Mouse (Mus musculus): ENCODE measurements around the gene Xylt1. TPM values are rescaled to one million over a fixed set of nuclear protein-coding genes. Genes with fewer than 3 reads are reported as not detected.
A peak's percentile ranks its signal among the peaks of the same experiment; 100 is the strongest.

The Xylt1 gene
- polyA plus RNA-seq, 1 experiment from 2014 or later: 0.20 TPM

DNA sequence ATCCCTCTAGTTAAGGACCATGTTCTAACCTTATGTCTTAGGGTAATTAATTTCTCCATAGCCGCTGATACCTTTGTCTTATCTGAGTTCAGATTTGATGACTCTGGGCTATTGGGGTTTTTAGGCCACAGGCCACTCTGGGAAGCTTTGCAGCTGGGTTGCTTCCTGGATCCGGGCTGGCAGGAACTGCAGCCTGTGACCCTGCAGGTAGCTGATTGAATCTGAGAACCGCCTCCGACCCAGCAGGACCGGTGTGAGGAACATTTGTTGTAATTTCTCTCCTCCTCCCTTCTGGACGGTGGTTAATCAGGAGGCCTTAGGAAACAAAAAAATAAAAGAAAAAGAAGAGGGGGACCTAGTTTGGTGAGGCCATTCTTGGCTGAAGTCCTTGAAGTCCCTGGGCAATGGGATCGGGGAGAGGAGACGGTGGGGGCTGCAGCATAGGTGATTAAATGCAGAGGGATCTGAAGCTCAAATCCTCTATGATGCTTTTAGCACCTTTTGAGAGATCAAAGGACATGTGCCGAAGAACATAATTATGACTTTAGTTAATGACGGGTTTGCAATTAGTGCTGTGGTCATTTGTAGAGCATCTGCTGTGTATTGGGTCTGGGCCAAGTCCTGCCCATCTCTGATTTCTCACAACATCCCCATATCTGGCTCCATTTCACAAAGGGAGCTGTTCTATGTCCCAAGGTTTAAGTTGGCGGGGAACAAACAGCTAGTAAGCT, 40.2 kb downstream of the Xylt1 start:
- no peak for ATAC-seq (ENCODE audit: low read depth)
- no peak overlapping the region for H3K4me2 ChIP-seq

DNA sequence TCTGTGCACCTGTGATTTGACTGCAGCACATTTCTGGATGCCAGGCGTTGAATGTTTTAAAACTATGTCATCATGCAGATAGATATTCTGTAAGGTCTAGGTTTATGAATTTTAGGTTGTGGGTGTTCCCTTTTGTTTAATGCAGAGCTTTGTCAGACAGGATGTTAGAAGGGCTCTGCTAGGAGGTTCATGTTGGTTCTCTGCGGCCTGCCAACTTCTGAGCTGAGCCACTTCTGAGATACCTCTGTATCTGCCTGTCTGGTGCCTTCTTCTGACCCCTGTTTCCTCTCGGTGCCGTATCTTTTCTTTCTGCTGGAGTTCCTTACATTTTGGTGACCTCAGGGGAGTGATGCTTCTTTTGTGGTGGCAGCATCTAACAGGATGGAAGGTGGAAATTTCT, 44.1 kb downstream of the Xylt1 start:
- no peak overlapping the region for H3K4me3 ChIP-seq (replicated peaks)
- 0 out of 2 replicates have a peak, but pooled peaks cover 5% of the 10 kb centered on the region for H3K4me1 ChIP-seq (replicated peaks)
- no peaks in the 10 kb centered on the region for H3K9me3 ChIP-seq (replicated peaks)
- no peak overlapping the region for H3K9ac ChIP-seq
- ATAC-seq (ENCODE audit: low read depth) (no peak), DNase-seq (no peak)
- H3K36me3 ChIP-seq: no peaks in the 10 kb centered on the region
- no peak overlapping the region for H3K27ac ChIP-seq
- no peak overlapping the region for H3K4me2 ChIP-seq
- 70% methylated on average over 4 of the region's 4 CpGs for WGBS (ENCODE audit: insufficient replicate concordance)
- no peaks in the 10 kb centered on the region for H3K27me3 ChIP-seq

More for the DNA sequence above, 40.2 kb downstream of the Xylt1 start:
- no peak for DNase-seq
- Histone ChIP-seq H3K9me3 (replicated peaks) (no peaks in the 10 kb centered on the region), H3K9ac (no peak overlapping the region), H3K27ac (no peak overlapping the region), H3K4me3 (replicated peaks) (no peak overlapping the region), H3K4me1 (replicated peaks) (no peaks in the 10 kb centered on the region), H3K27me3 (no peaks in the 10 kb centered on the region), H3K36me3 (no peaks in the 10 kb centered on the region)
- WGBS (ENCODE audit: insufficient replicate concordance): 57% methylated on average over 11 of the region's 11 CpGs

GRCm38 (mm10) chr7:117426366-117426765, 45.6 kb downstream of the Xylt1 start:
- H3K9me3 ChIP-seq (replicated peaks): no peaks in the 10 kb centered on the region
- H3K27me3 ChIP-seq: no peaks in the 10 kb centered on the region
- ATAC-seq (ENCODE audit: low read depth) (no peak), DNase-seq (no peak)
- WGBS (ENCODE audit: insufficient replicate concordance): 63% methylated on average over 4 of the region's 4 CpGs
- peaks cover 5% of the 10 kb centered on the region; the same call in 1 of the 2 replicates for H3K4me1 ChIP-seq (replicated peaks)
- H3K4me2 ChIP-seq: no peak overlapping the region
- no peak overlapping the region for H3K4me3 ChIP-seq (replicated peaks)
- no peaks in the 10 kb centered on the region for H3K36me3 ChIP-seq
- H3K27ac ChIP-seq: no peak overlapping the region
- no peak overlapping the region for H3K9ac ChIP-seq

GRCm38 (mm10) chr7:117428690-117429224, 48.0 kb downstream of the Xylt1 start:
- Histone ChIP-seq H3K27ac (no peak overlapping the region), H3K27me3 (no peaks in the 10 kb centered on the region), H3K36me3 (no peaks in the 10 kb centered on the region), H3K9me3 (replicated peaks) (no peaks in the 10 kb centered on the region), H3K4me2 (no peak overlapping the region), H3K4me1 (replicated peaks) (peaks cover 5% of the 10 kb centered on the region; the same call in 1 of the 2 replicates), H3K4me3 (replicated peaks) (no peak overlapping the region), H3K9ac (no peak overlapping the region)
- 32% methylated on average over 8 of the region's 8 CpGs for WGBS (ENCODE audit: insufficient replicate concordance)
- ATAC-seq (ENCODE audit: low read depth): no peak
- peak; percentile 1 for DNase-seq

DNA sequence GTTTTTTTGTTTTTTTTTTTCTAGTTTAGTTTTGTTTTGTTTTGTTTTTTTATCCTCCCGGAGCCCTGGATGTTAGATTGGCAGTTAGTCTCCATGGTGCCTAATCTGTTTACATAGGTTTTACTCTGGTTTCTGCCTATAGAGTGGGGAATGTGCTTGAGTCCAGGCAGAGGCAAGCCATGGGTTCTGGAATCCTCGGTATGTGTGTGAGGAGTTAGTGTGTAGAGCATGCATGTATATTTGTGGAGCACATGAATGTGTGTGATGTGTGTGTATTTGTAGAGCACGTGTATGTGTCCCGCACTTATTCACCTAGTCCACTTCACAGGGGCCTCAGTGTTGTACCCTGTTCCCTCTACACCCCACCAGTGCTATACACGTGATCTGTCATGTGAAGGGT, 48.7 kb downstream of the Xylt1 start:
- 66% methylated on average over 5 of the region's 5 CpGs for WGBS (ENCODE audit: insufficient replicate concordance)
- Histone ChIP-seq H3K4me1 (replicated peaks) (peaks cover 5% of the 10 kb centered on the region; the same call in 1 of the 2 replicates), H3K36me3 (no peaks in the 10 kb centered on the region), H3K9ac (no peak overlapping the region), H3K27me3 (no peaks in the 10 kb centered on the region), H3K27ac (no peak overlapping the region), H3K9me3 (replicated peaks) (no peaks in the 10 kb centered on the region), H3K4me3 (replicated peaks) (no peak overlapping the region), H3K4me2 (no peak overlapping the region)
- no peak for ATAC-seq (ENCODE audit: low read depth)
- DNase-seq: no peak

DNA sequence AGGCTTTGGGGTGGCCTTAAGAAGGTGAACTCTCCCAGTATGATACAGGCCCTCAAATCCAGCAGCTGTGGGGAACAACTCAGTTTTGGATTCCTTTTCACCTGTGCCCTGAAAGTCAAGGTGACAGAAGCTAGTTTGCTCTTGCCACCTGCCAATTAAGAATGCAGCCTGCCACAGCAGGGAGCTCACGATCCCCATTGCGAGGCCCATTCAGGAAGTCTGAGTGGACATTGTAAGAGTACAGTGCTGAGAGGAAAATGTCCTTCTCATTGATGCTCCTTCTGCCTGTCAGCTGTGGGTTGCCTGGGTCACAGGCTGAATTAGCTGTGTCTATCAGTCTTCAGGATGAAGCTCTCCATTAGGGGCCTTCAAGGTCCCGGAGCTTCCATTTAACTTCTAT, 49.1 kb downstream of the Xylt1 start:
- Histone ChIP-seq H3K4me1 (replicated peaks) (peaks cover 5% of the 10 kb centered on the region; the same call in 1 of the 2 replicates), H3K4me3 (replicated peaks) (no peak overlapping the region), H3K36me3 (no peaks in the 10 kb centered on the region), H3K4me2 (no peak overlapping the region), H3K27ac (no peak overlapping the region), H3K9me3 (replicated peaks) (no peaks in the 10 kb centered on the region), H3K9ac (no peak overlapping the region), H3K27me3 (no peaks in the 10 kb centered on the region)
- DNase-seq: no peak
- 74% methylated on average over 3 of the region's 3 CpGs for WGBS (ENCODE audit: insufficient replicate concordance)
- no peak for ATAC-seq (ENCODE audit: low read depth)

GRCm38 (mm10) chr7:117430361-117430935, 49.7 kb downstream of the Xylt1 start:
- ATAC-seq (ENCODE audit: low read depth): no peak
- Histone ChIP-seq H3K27ac (no peak overlapping the region), H3K36me3 (no peaks in the 10 kb centered on the region), H3K9ac (no peak overlapping the region), H3K9me3 (replicated peaks) (no peaks in the 10 kb centered on the region), H3K4me1 (replicated peaks) (peaks cover 5% of the 10 kb centered on the region; the same call in 1 of the 2 replicates), H3K4me2 (no peak overlapping the region), H3K4me3 (replicated peaks) (no peak overlapping the region), H3K27me3 (no peaks in the 10 kb centered on the region)
- DNase-seq: no peak
- 63% methylated on average over 5 of the region's 5 CpGs for WGBS (ENCODE audit: insufficient replicate concordance)

DNA sequence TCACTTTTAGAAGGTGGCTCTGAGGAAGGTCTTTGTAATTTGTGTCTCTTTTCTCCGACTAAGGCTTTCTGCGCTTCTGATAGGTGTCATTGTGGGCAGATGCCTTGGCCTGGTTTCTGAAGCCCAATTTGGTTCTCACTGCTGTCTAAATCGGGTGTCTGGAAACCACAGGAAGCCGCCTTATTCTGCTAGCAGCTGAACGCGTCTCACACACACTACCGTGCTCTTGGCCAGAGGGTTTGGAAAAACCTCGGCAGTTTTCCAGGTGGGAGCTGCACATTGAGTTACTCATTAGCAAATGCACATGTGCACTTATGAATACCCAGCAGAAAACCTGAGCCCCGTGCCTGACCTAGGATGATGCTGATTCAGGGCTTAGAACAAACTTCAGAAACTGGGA, 52.9 kb downstream of the Xylt1 start:
- H3K27ac ChIP-seq: no peak overlapping the region
- H3K36me3 ChIP-seq: no peaks in the 10 kb centered on the region
- peaks cover 5% of the 10 kb centered on the region; the same call in 1 of the 2 replicates for H3K4me1 ChIP-seq (replicated peaks)
- ATAC-seq (ENCODE audit: low read depth) (no peak), DNase-seq (no peak)
- H3K9ac ChIP-seq: no peak overlapping the region
- H3K27me3 ChIP-seq: no peaks in the 10 kb centered on the region
- H3K4me3 ChIP-seq (replicated peaks): no peak overlapping the region
- no peaks in the 10 kb centered on the region for H3K9me3 ChIP-seq (replicated peaks)
- H3K4me2 ChIP-seq: no peak overlapping the region
- WGBS (ENCODE audit: insufficient replicate concordance): 40% methylated on average over 9 of the region's 9 CpGs

- no peaks in the 10 kb centered on the region for H3K27me3 ChIP-seq
- H3K27ac ChIP-seq: no peak overlapping the region
- no peaks in the 10 kb centered on the region for H3K9me3 ChIP-seq (replicated peaks)
- no peak overlapping the region for H3K4me2 ChIP-seq
- no peak overlapping the region for H3K4me3 ChIP-seq (replicated peaks)
- 61% methylated on average over 3 of the region's 3 CpGs for WGBS (ENCODE audit: insufficient replicate concordance)
- H3K36me3 ChIP-seq: no peaks in the 10 kb centered on the region
- no peak overlapping the region for H3K9ac ChIP-seq
- H3K4me1 ChIP-seq (replicated peaks): no peaks in the 10 kb centered on the region; the same call in 1 of the 2 replicates
- DNase-seq: no peak
- ATAC-seq (ENCODE audit: low read depth): no peak
These were observed 54.3 kb downstream of the Xylt1 start for GRCm38 (mm10) chr7:117435091-117435490.

- Histone ChIP-seq H3K9me3 (replicated peaks) (no peaks in the 10 kb centered on the region), H3K27ac (no peak overlapping the region), H3K27me3 (no peaks in the 10 kb centered on the region), H3K9ac (no peak overlapping the region), H3K36me3 (no peaks in the 10 kb centered on the region), H3K4me2 (no peak overlapping the region), H3K4me3 (replicated peaks) (no peak overlapping the region), H3K4me1 (replicated peaks) (no peaks in the 10 kb centered on the region; the same call in 1 of the 2 replicates)
- ATAC-seq (ENCODE audit: low read depth) (no peak), DNase-seq (no peak)
- whole genome bisulfite sequencing (ENCODE audit: insufficient replicate concordance): 81% methylated on average over 12 of the region's 12 CpGs
These were observed 55.1 kb downstream of the Xylt1 start for GRCm38 (mm10) chr7:117435730-117436441.

GRCm38 (mm10) chr7:117436892-117437291, 56.1 kb downstream of the Xylt1 start:
- WGBS (ENCODE audit: insufficient replicate concordance): 69% methylated on average over 11 of the region's 11 CpGs
- Histone ChIP-seq H3K9ac (no peak overlapping the region), H3K4me1 (replicated peaks) (no peaks in the 10 kb centered on the region), H3K27me3 (no peaks in the 10 kb centered on the region), H3K27ac (no peak overlapping the region), H3K36me3 (no peaks in the 10 kb centered on the region), H3K4me3 (replicated peaks) (no peak overlapping the region), H3K4me2 (no peak overlapping the region), H3K9me3 (replicated peaks) (no peaks in the 10 kb centered on the region)
- no peak for ATAC-seq (ENCODE audit: low read depth)
- DNase-seq: no peak
